Mouse (Mus musculus) liver, postnatal 0 days (tissue): ENCODE results near the gene Stx8.

Source experiments
- CTCF ChIP-seq: sonication (generic); IDR thresholded peaks from 2 replicates; pipeline ENCODE4 v1.5.1; 2016; ENCODE audit warnings: antibody characterized with exemption, low read depth
- EP300 ChIP-seq: IDR thresholded peaks from 2 replicates; pipeline ENCODE4 v1.6.1; 2016; ENCODE audit warnings: antibody characterized with exemption, low read depth, mild to moderate bottlenecking

DNA sequence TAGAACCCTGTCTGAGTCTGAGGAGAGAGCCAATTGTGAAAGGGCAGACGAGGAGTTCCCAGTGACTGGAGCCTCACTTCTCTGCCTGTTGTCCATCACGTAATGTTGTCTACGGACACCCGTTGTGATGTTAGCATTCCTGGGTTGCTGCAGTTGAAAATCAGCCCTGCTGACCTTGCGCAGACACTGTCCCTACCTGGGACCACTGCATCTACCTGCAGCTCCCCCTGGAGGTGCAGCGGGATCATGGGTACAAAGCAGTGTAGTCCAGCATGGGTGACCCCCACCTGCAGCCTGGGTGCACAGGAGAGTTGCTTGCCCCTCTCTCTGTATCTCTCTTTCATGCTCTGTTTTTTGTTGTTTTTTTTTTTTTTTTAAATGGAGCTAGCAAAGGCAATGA lies 148.2 kb downstream of the Stx8 start:
- TF ChIP-seq CTCF (peak; percentile 25), EP300 (no peak)
